Mouse (Mus musculus): ENCODE measurements at regions not wholly inside any gene's neighbourhood (a gene's known extent, or its start where the extent isn't known, plus 50 kb on each side); places are given as distances from the start of the nearest gene placed in this dataset.
A peak's percentile ranks its signal among the peaks of the same experiment; 100 is the strongest.

DNA sequence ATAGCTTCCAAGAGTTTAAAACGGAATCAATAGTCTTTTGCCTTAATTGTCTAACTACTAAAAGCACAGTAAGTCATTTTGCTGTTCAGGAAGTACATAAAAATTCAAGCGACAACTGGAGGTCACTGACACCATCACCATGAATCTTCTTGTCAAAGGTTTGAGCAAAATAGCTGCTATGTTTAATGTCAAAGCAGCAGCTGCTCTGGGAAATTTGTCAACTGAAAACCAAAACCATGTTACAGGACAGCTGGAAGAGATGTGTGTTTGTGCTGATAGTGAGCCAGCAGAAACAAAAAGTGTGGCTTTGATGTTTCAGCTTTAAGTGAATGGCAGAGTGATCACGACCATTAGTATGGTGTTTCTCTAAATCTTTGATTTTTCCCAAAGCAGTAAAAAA lies 100.7 kb downstream of the Il13ra2 start:
- no peaks in the 10 kb centered on the region for H3K9me3 ChIP-seq (replicated peaks)
- H3K4me2 ChIP-seq = no peak overlapping the region
- no peak overlapping the region for H3K9ac ChIP-seq
- ATAC-seq (replicated peaks; ENCODE audit: low FRiP score) = peak; percentile 58
- WGBS = 20% methylated on average over 3 of the region's 3 CpGs
- no peaks in the 10 kb centered on the region for H3K27me3 ChIP-seq
- no peaks in the 10 kb centered on the region for H3K4me1 ChIP-seq
- H3K36me3 ChIP-seq = no peaks in the 10 kb centered on the region
- no peak overlapping the region for H3K27ac ChIP-seq
- no peak overlapping the region for H3K4me3 ChIP-seq (replicated peaks)

DNA sequence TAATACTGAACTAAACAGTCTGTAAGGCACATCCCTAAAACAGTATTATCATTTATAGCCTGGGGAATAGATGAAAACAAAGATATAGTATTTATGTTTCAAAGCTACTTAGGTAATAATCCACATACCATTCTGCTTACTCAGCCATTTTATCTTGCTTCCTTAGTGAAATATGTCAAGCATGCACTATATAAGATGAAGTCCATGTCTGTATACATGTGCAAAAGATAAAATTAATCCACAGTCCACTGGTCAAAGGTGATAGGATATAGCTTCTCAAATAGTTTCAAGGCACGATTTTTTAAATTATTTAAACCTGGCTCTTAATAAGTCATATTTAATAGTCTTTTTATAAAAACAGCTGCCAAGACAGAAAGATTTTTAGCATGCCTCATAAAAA lies 102.8 kb downstream of the Il13ra2 start:
- H3K27ac ChIP-seq = no peak overlapping the region
- no peak overlapping the region for H3K4me3 ChIP-seq (replicated peaks)
- WGBS = 53% methylated on average over 1 of the region's 1 CpGs
- no peak overlapping the region for H3K9ac ChIP-seq
- no peak overlapping the region for H3K4me2 ChIP-seq
- no peaks in the 10 kb centered on the region for H3K27me3 ChIP-seq
- no peaks in the 10 kb centered on the region for H3K9me3 ChIP-seq (replicated peaks)
- no peaks in the 10 kb centered on the region for H3K4me1 ChIP-seq
- H3K36me3 ChIP-seq = no peaks in the 10 kb centered on the region
- ATAC-seq (replicated peaks; ENCODE audit: low FRiP score) = no peak
